Mouse (Mus musculus) lung, postnatal 14 days (tissue): ENCODE results near the gene Rhoh.
A peak's percentile ranks its signal among the peaks of the same experiment; 100 is the strongest.

Source experiments
- DNase-seq: peaks from one replicate; pipeline ENCODE4 v3.0.0; 2021

The Rhoh gene

GRCm38 (mm10) chr5:65860281-65861000, 572 bp upstream of the Rhoh start:
- DNase-seq, result peak; percentile 17

- DNase-seq, result no peak
These were observed 1.4 kb downstream of the Rhoh start for GRCm38 (mm10) chr5:65862217-65862927.

GRCm38 (mm10) chr5:65863349-65863749, 2.3 kb downstream of the Rhoh start:
- peak; percentile 50 for DNase-seq

- DNase-seq, result no peak
These were observed 3.5 kb downstream of the Rhoh start for GRCm38 (mm10) chr5:65864486-65864885.

- no peak for DNase-seq
These were observed 3.9 kb downstream of the Rhoh start for GRCm38 (mm10) chr5:65864946-65865345.

GRCm38 (mm10) chr5:65866591-65866990, 5.6 kb downstream of the Rhoh start:
- no peak for DNase-seq

GRCm38 (mm10) chr5:65867380-65868116, 6.5 kb downstream of the Rhoh start:
- DNase-seq, result no peak

- DNase-seq, result no peak
These were observed 7.4 kb downstream of the Rhoh start for GRCm38 (mm10) chr5:65868419-65868818.

GRCm38 (mm10) chr5:65869660-65870059, 8.6 kb downstream of the Rhoh start:
- DNase-seq, result no peak

- no peak for DNase-seq
These were observed 10.4 kb downstream of the Rhoh start for GRCm38 (mm10) chr5:65871276-65871875.

- DNase-seq, result no peak
These were observed 12.2 kb downstream of the Rhoh start for GRCm38 (mm10) chr5:65873212-65873611.

GRCm38 (mm10) chr5:65875269-65875668, 14.3 kb downstream of the Rhoh start:
- no peak for DNase-seq

- no peak for DNase-seq
These were observed 17.4 kb downstream of the Rhoh start for GRCm38 (mm10) chr5:65878367-65878766.

- no peak for DNase-seq
These were observed 20.2 kb downstream of the Rhoh start for GRCm38 (mm10) chr5:65881254-65881653.

- no peak for DNase-seq
These were observed 21.6 kb downstream of the Rhoh start for GRCm38 (mm10) chr5:65882476-65883205.

GRCm38 (mm10) chr5:65883355-65883754, 22.3 kb downstream of the Rhoh start:
- no peak for DNase-seq

GRCm38 (mm10) chr5:65885699-65886443, 24.9 kb downstream of the Rhoh start:
- no peak for DNase-seq

- DNase-seq, result no peak
These were observed 27.1 kb downstream of the Rhoh start for GRCm38 (mm10) chr5:65888102-65888501.

GRCm38 (mm10) chr5:65888998-65889397, 28.0 kb downstream of the Rhoh start:
- DNase-seq, result no peak

GRCm38 (mm10) chr5:65891251-65891826, 30.3 kb downstream of the Rhoh start:
- DNase-seq, result no peak

GRCm38 (mm10) chr5:65895121-65895692, 34.2 kb downstream of the Rhoh start:
- DNase-seq, result no peak
